Mouse (Mus musculus): ENCODE results near the gene Asb15.

GRCm38 (mm10) chr6:24608682-24609081 lies 80.7 kb downstream of the Asb15 start:
- TF ChIP-seq POLR2A (IDR thresholded peaks at IDR 0.05; ENCODE audit: insufficient read depth, low read depth, low read length) (no peak), CTCF (IDR thresholded peaks at IDR 0.05; ENCODE audit: insufficient read depth, low read depth, low read length) (no peak)
